Mouse (Mus musculus) liver, embryonic 12.5 days (tissue): ENCODE data around the gene Runx1. TPM values are rescaled to one million over a fixed set of nuclear protein-coding genes. Genes with fewer than 3 reads are reported as not detected.

ENCODE experiments used
- ATAC-seq: fragments of 200-750 bp; cut with Nextera tagmentation; 2 replicates; pipeline ENCODE4 v1.8.0; 2017; ENCODE audit warnings: moderate number of reproducible peaks, mild to moderate bottlenecking, moderate library complexity
- H3K27ac ChIP-seq: fragments of 300-500 bp; sonication (generic); 2 replicates; pipeline ENCODE4 v1.5.1; 2016; ENCODE audit warnings: mild to moderate bottlenecking
- H3K27me3 ChIP-seq: fragments of 300-500 bp; sonication (generic); replicated peaks from 2 replicates; pipeline ENCODE4 v1.6.1; 2016; ENCODE audit warnings: mild to moderate bottlenecking, moderate library complexity
- H3K36me3 ChIP-seq: fragments of 300-500 bp; sonication (generic); 2 replicates; pipeline ENCODE4 v1.6.1; 2016; ENCODE audit warnings: mild to moderate bottlenecking, moderate library complexity
- H3K4me1 ChIP-seq: fragments of 300-500 bp; sonication (generic); 2 replicates; pipeline ENCODE4 v1.6.1; 2016
- H3K4me2 ChIP-seq: fragments of 300-500 bp; sonication (generic); 2 replicates; pipeline ENCODE4 v1.6.1; 2016; ENCODE audit warnings: mild to moderate bottlenecking, moderate library complexity
- H3K4me3 ChIP-seq: fragments of 300-500 bp; sonication (generic); 2 replicates; pipeline ENCODE4 v1.5.1; 2016; ENCODE audit warnings: mild to moderate bottlenecking, moderate library complexity
- H3K9ac ChIP-seq: fragments of 300-500 bp; sonication (generic); 2 replicates; pipeline ENCODE4 v1.6.1; 2016; ENCODE audit warnings: mild to moderate bottlenecking, moderate library complexity
- H3K9me3 ChIP-seq: fragments of 300-500 bp; sonication (generic); replicated peaks from 2 replicates; pipeline ENCODE4 v1.6.1; 2016; ENCODE audit warnings: mild to moderate bottlenecking, moderate library complexity
- WGBS: fragments of 180-500 bp; shearing (Covaris S2); methylation state at CpG from one replicate; pipeline ENCODE4 v1.1.7; 2016; ENCODE audit not compliant: insufficient replicate concordance; 5-methylcytosine and 5-hydroxymethylcytosine counted together
- polyA plus RNA-seq: library from polyadenylated mRNA; unstranded; fragments of >200 nt; fragmentation: Nextera tagmentation; extraction: Ambion mirVana; gene quantifications from 2 replicates; pipeline ENCODE4 v1.2.1, GENCODE M21; 2016

Gene Runx1
- polyA plus RNA-seq: 11.7 and 13.5 TPM in 2 replicates

GRCm38 (mm10) chr16:92825908-92826650, at the start of gene Runx1:
Runx1 (minus strand) TSS chr16:92826149.
- H3K4me2 ChIP-seq: peak within 1 kb of the TSS; percentile 79
- H3K4me3 ChIP-seq: peak within 1 kb of the TSS; percentile 70
- peaks cover 50% of the 10 kb centered on the region for H3K4me1 ChIP-seq
- H3K9ac ChIP-seq: peak within 1 kb of the TSS; percentile 81
- H3K36me3 ChIP-seq: 0 out of 2 replicates have a peak, but pooled peaks cover 3% of the 10 kb centered on the region
- H3K27ac ChIP-seq: peak within 1 kb of the TSS; percentile 95
- peak; percentile 54 for ATAC-seq
- no peaks in the 10 kb centered on the region; the same call in 1 of the 2 replicates for H3K27me3 ChIP-seq
- no peaks in the 10 kb centered on the region for H3K9me3 ChIP-seq
- WGBS: 23% methylated on average over 11 of the region's 11 CpGs

GRCm38 (mm10) chr16:92874015-92874414, 48.1 kb upstream of the Runx1 start:
- Histone ChIP-seq H3K4me1 (peaks cover 36% of the 10 kb centered on the region), H3K9ac (no peak overlapping the region), H3K9me3 (no peaks in the 10 kb centered on the region), H3K27ac (no peak overlapping the region), H3K4me2 (no peak overlapping the region), H3K27me3 (no peaks in the 10 kb centered on the region), H3K36me3 (no peaks in the 10 kb centered on the region), H3K4me3 (no peak overlapping the region)
- WGBS: 22% methylated on average over 3 of the region's 3 CpGs
- ATAC-seq: no peak

- Histone ChIP-seq H3K27ac (no peak overlapping the region), H3K36me3 (no peaks in the 10 kb centered on the region), H3K4me2 (no peak overlapping the region), H3K4me1 (peaks cover 47% of the 10 kb centered on the region), H3K9ac (no peak overlapping the region; the same call in 1 of the 2 replicates), H3K27me3 (no peaks in the 10 kb centered on the region), H3K9me3 (no peaks in the 10 kb centered on the region), H3K4me3 (no peak overlapping the region)
- 34% methylated on average over 11 of the region's 11 CpGs for WGBS
- 0 out of 2 replicates have a peak, but pooled peaks have one; percentile 42 for ATAC-seq
Observed at GRCm38 (mm10) chr16:92871728-92872127, 45.8 kb upstream of the Runx1 start.

GRCm38 (mm10) chr16:92868550-92868949, 42.6 kb upstream of the Runx1 start:
- H3K4me1 ChIP-seq: peaks cover 38% of the 10 kb centered on the region
- no peak for ATAC-seq
- no peaks in the 10 kb centered on the region for H3K36me3 ChIP-seq
- H3K4me3 ChIP-seq: no peak overlapping the region
- no peak overlapping the region for H3K9ac ChIP-seq
- H3K4me2 ChIP-seq: no peak overlapping the region
- H3K9me3 ChIP-seq: no peaks in the 10 kb centered on the region
- H3K27me3 ChIP-seq: peaks cover 4% of the 10 kb centered on the region; the same call in 1 of the 2 replicates
- 18% methylated on average over 4 of the region's 4 CpGs for WGBS
- H3K27ac ChIP-seq: no peak overlapping the region

GRCm38 (mm10) chr16:92867261-92867935, 41.4 kb upstream of the Runx1 start:
- Histone ChIP-seq H3K4me3 (no peak overlapping the region), H3K4me2 (no peak overlapping the region), H3K9me3 (no peaks in the 10 kb centered on the region), H3K4me1 (peaks cover 26% of the 10 kb centered on the region), H3K27me3 (peaks cover 4% of the 10 kb centered on the region; the same call in 1 of the 2 replicates), H3K9ac (no peak overlapping the region), H3K36me3 (no peaks in the 10 kb centered on the region), H3K27ac (no peak overlapping the region; the same call in 1 of the 2 replicates)
- no peak for ATAC-seq
- 29% methylated on average over 9 of the region's 9 CpGs for WGBS

- WGBS: 75% methylated on average over 3 of the region's 3 CpGs
- no peaks in the 10 kb centered on the region for H3K9me3 ChIP-seq
- ATAC-seq: no peak
- H3K9ac ChIP-seq: no peak overlapping the region
- H3K27me3 ChIP-seq: peaks cover 4% of the 10 kb centered on the region; the same call in 1 of the 2 replicates
- H3K36me3 ChIP-seq: no peaks in the 10 kb centered on the region
- H3K4me1 ChIP-seq: peaks cover 11% of the 10 kb centered on the region; the same call in 1 of the 2 replicates
- no peak overlapping the region for H3K4me2 ChIP-seq
- no peak overlapping the region for H3K4me3 ChIP-seq
- H3K27ac ChIP-seq: no peak overlapping the region
Observed at GRCm38 (mm10) chr16:92865314-92865713, 39.4 kb upstream of the Runx1 start.

- Histone ChIP-seq H3K4me3 (no peak overlapping the region), H3K27ac (no peak overlapping the region), H3K27me3 (peaks cover 4% of the 10 kb centered on the region; the same call in 1 of the 2 replicates), H3K9me3 (no peaks in the 10 kb centered on the region), H3K36me3 (no peaks in the 10 kb centered on the region), H3K4me2 (no peak overlapping the region), H3K4me1 (peaks cover 11% of the 10 kb centered on the region; the same call in 1 of the 2 replicates), H3K9ac (no peak overlapping the region)
- ATAC-seq: no peak
- 56% methylated on average over 2 of the region's 2 CpGs for WGBS
Observed at GRCm38 (mm10) chr16:92864191-92864590, 38.2 kb upstream of the Runx1 start.

GRCm38 (mm10) chr16:92863179-92863578, 37.2 kb upstream of the Runx1 start:
- Histone ChIP-seq H3K36me3 (no peaks in the 10 kb centered on the region), H3K9me3 (no peaks in the 10 kb centered on the region), H3K27me3 (peaks cover 4% of the 10 kb centered on the region; the same call in 1 of the 2 replicates), H3K4me1 (peaks cover 6% of the 10 kb centered on the region; the same call in 1 of the 2 replicates), H3K4me2 (no peak overlapping the region), H3K9ac (no peak overlapping the region), H3K27ac (no peak overlapping the region), H3K4me3 (no peak overlapping the region)
- ATAC-seq: no peak

- WGBS: 65% methylated on average over 4 of the region's 4 CpGs
- Histone ChIP-seq H3K27ac (no peak overlapping the region), H3K9me3 (no peaks in the 10 kb centered on the region), H3K36me3 (no peaks in the 10 kb centered on the region), H3K4me1 (0 out of 2 replicates have a peak, but pooled peaks cover 1% of the 10 kb centered on the region), H3K4me3 (no peak overlapping the region), H3K4me2 (no peak overlapping the region), H3K27me3 (peaks cover 4% of the 10 kb centered on the region; the same call in 1 of the 2 replicates), H3K9ac (no peak overlapping the region)
- no peak for ATAC-seq
Observed at GRCm38 (mm10) chr16:92862430-92862829, 36.5 kb upstream of the Runx1 start.

- no peaks in the 10 kb centered on the region for H3K4me1 ChIP-seq
- H3K27ac ChIP-seq: no peak overlapping the region
- no peak overlapping the region for H3K4me2 ChIP-seq
- H3K9me3 ChIP-seq: no peaks in the 10 kb centered on the region
- no peaks in the 10 kb centered on the region for H3K36me3 ChIP-seq
- no peak overlapping the region for H3K9ac ChIP-seq
- peaks cover 4% of the 10 kb centered on the region; the same call in 1 of the 2 replicates for H3K27me3 ChIP-seq
- 51% methylated on average over 2 of the region's 2 CpGs for WGBS
- ATAC-seq: no peak
- H3K4me3 ChIP-seq: no peak overlapping the region
Observed at GRCm38 (mm10) chr16:92861571-92861970, 35.6 kb upstream of the Runx1 start.

- Histone ChIP-seq H3K36me3 (no peaks in the 10 kb centered on the region), H3K27me3 (peaks cover 4% of the 10 kb centered on the region; the same call in 1 of the 2 replicates), H3K27ac (no peak overlapping the region), H3K4me1 (no peaks in the 10 kb centered on the region), H3K4me2 (no peak overlapping the region), H3K4me3 (no peak overlapping the region), H3K9me3 (no peaks in the 10 kb centered on the region), H3K9ac (no peak overlapping the region)
- 62% methylated on average over 1 of the region's 1 CpGs for WGBS
- ATAC-seq: no peak
Observed at GRCm38 (mm10) chr16:92860649-92861048, 34.7 kb upstream of the Runx1 start.

- Histone ChIP-seq H3K4me1 (no peaks in the 10 kb centered on the region), H3K27ac (no peak overlapping the region), H3K36me3 (no peaks in the 10 kb centered on the region), H3K9ac (no peak overlapping the region), H3K9me3 (no peaks in the 10 kb centered on the region), H3K4me3 (no peak overlapping the region), H3K4me2 (no peak overlapping the region), H3K27me3 (peaks cover 7% of the 10 kb centered on the region)
- no peak for ATAC-seq
- 26% methylated on average over 3 of the region's 3 CpGs for WGBS
Observed at GRCm38 (mm10) chr16:92856779-92857178, 30.8 kb upstream of the Runx1 start.
